Comparison of ENCODE assay signal across 11 mouse cellular contexts in the genomic region with DNA sequence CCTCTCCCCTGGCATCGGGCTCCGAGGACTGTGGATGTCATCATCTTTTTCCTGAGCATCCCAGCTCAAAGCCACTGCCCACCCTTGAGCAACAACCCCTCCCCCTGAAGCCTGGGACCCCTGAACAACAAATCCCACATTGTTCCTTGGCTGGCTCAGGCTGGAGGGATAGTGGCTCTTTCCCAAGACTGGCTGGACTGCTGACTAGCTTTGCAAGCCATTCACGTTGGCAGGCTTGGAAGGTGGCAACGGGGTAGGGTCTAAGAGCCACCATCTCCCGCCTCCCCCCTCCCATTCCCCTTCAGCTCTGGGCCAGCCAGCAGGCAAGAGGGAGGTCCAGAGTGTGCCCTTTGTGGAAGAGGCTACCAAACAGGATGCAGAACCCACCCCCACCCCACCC. TPM values are rescaled to one million over a fixed set of nuclear protein-coding genes. Genes with fewer than 3 reads are reported as not detected.
DNase-seq lines count a peak whose midpoint lies in the region; ATAC-seq and TF ChIP-seq lines count a peak whose summit lies in the region.
"Had no signal": no experiment of that assay in that cellular context is flagged by ENCODE, and none has a peak within 500 bp of the region (broad histone marks: within the 10 kb centered on the region; RNA-seq: fewer than 3 reads in every experiment).

No protein-coding gene starts in this region.

- 0 out of 2 replicates have a peak, but pooled peaks cover 3% of the 10 kb centered on the region for H3K4me1 ChIP-seq in neural tube, embryonic 11.5 days (ENCODE audit: control insufficient read depth, insufficient read depth, low read length)
- H3K4me1 ChIP-seq in forebrain, embryonic 16.5 days (replicated peaks; ENCODE audit: control insufficient read depth, insufficient read depth, low read length) = peaks cover 22% of the 10 kb centered on the region
- peaks cover 9% of the 10 kb centered on the region for H3K4me1 ChIP-seq in neural tube, embryonic 14.5 days (ENCODE audit: control insufficient read depth, insufficient read depth, low read length)

- H3K9me3 ChIP-seq in neural tube, embryonic 11.5 days (ENCODE audit: control insufficient read depth, low read length) = no peaks in the 10 kb centered on the region
- H3K9me3 ChIP-seq in forebrain, embryonic 16.5 days (ENCODE audit: control insufficient read depth, low read length) = no peaks in the 10 kb centered on the region
- H3K9me3 ChIP-seq in neural tube, embryonic 14.5 days (ENCODE audit: control insufficient read depth, low read length) = no peaks in the 10 kb centered on the region
- H3K9me3 ChIP-seq: heart, embryonic 13.5 days had no signal

- ATAC-seq in neural tube, embryonic 11.5 days (ENCODE audit: insufficient read depth, low FRiP score, low TSS enrichment) = peak; percentile 29; the same call in 1 of the 2 replicates
- ATAC-seq in forebrain, embryonic 16.5 days = peak; percentile 75
- peak; percentile 64 for ATAC-seq in neural tube, embryonic 14.5 days (ENCODE audit: low read depth)
- no peak for ATAC-seq in monocyte, adult 5-6 weeks (replicated peaks; ENCODE audit: insufficient number of reproducible peaks, low FRiP score, low TSS enrichment, poor library complexity, severe bottlenecking)

- no peak overlapping the region for H3K9ac ChIP-seq in neural tube, embryonic 11.5 days (ENCODE audit: low read length)
- no peak overlapping the region for H3K9ac ChIP-seq in forebrain, embryonic 16.5 days (replicated peaks; ENCODE audit: low read depth, low read length)
- H3K9ac ChIP-seq in neural tube, embryonic 14.5 days (replicated peaks; ENCODE audit: low read depth, low read length) = no peak overlapping the region
- H3K9ac ChIP-seq: heart, embryonic 13.5 days had no signal

- intact Hi-C loops in left cerebral cortex, postnatal 14 days (cut with DNase I) = no loop called here
- intact Hi-C loops in gastrocnemius, adult 2 months (cut with DNase I) = no loop called here

- H3K4me3 ChIP-seq in neural tube, embryonic 11.5 days (ENCODE audit: low read depth, low read length) = no peak overlapping the region
- no peak overlapping the region for H3K4me3 ChIP-seq in forebrain, embryonic 16.5 days (replicated peaks; ENCODE audit: low read length)
- no peak overlapping the region for H3K4me3 ChIP-seq in neural tube, embryonic 14.5 days (ENCODE audit: low read depth, low read length)
- no peak overlapping the region for H3K4me3 ChIP-seq in gastrocnemius, adult 2 months
- H3K4me3 ChIP-seq: erythroblast, embryonic 14.5 days; heart, embryonic 13.5 days had no signal

- DNase-seq in neural tube, embryonic 11.5 days (ENCODE audit: low spot score) = no peak
- no peak for DNase-seq in neural tube, embryonic 10.5 days (ENCODE audit: extremely low spot score, low spot score)
- DNase-seq in left cerebral cortex, postnatal 14 days (ENCODE audit: low spot score in 2 of 2) = peak; percentile 63 to 77
- no peak for DNase-seq in gastrocnemius, adult 8-10 months (ENCODE audit: low spot score in 2 of 2)
- no peak for DNase-seq in gastrocnemius, adult 2 months
- DNase-seq: thymus, postnatal 36 days had no signal

- no peak overlapping the region for H3K27ac ChIP-seq in neural tube, embryonic 11.5 days (ENCODE audit: low read depth, low read length)
- H3K27ac ChIP-seq in forebrain, embryonic 16.5 days (ENCODE audit: low read length) = peak overlapping the region; percentile 60
- peak overlapping the region; percentile 70 for H3K27ac ChIP-seq in neural tube, embryonic 14.5 days (ENCODE audit: low read depth, low read length)
- no peak overlapping the region; the same call in 1 of the 2 replicates for H3K27ac ChIP-seq in gastrocnemius, adult 2 months
- H3K27ac ChIP-seq: heart, embryonic 13.5 days had no signal

- H3K27me3 ChIP-seq in neural tube, embryonic 11.5 days (ENCODE audit: control insufficient read depth, insufficient read depth, low read length) = no peaks in the 10 kb centered on the region
- no peaks in the 10 kb centered on the region for H3K27me3 ChIP-seq in forebrain, embryonic 16.5 days (replicated peaks; ENCODE audit: control insufficient read depth, insufficient read depth, low read length)
- H3K27me3 ChIP-seq in neural tube, embryonic 14.5 days (ENCODE audit: control insufficient read depth, insufficient read depth, low read length) = no peaks in the 10 kb centered on the region

- H3K4me2 ChIP-seq in neural tube, embryonic 11.5 days (ENCODE audit: low read depth) = no peak overlapping the region
- no peak overlapping the region for H3K4me2 ChIP-seq in forebrain, embryonic 16.5 days (ENCODE audit: low read length)
- no peak overlapping the region for H3K4me2 ChIP-seq in neural tube, embryonic 14.5 days (ENCODE audit: low read depth, low read length)
- H3K4me2 ChIP-seq: heart, embryonic 13.5 days had no signal

- H3K36me3 ChIP-seq in neural tube, embryonic 11.5 days (ENCODE audit: control insufficient read depth, insufficient read depth, low read length) = peaks cover 3% of the 10 kb centered on the region; the same call in 1 of the 2 replicates
- H3K36me3 ChIP-seq in forebrain, embryonic 16.5 days (ENCODE audit: control insufficient read depth, insufficient read depth) = peaks cover 10% of the 10 kb centered on the region; the same call in 1 of the 2 replicates
- peaks cover 16% of the 10 kb centered on the region for H3K36me3 ChIP-seq in neural tube, embryonic 14.5 days (ENCODE audit: control insufficient read depth, insufficient read depth, low read length)

- WGBS in neural tube, embryonic 11.5 days = 66% methylated on average over 5 of the region's 5 CpGs
- 10% methylated on average over 5 of the region's 5 CpGs for WGBS in forebrain, embryonic 16.5 days
- 51% methylated on average over 5 of the region's 5 CpGs for WGBS in neural tube, embryonic 14.5 days

- no peak for TF ChIP-seq CTCF in gastrocnemius, adult 2 months (IDR thresholded peaks at IDR 0.05)

RNA-seq across cellular contexts. Expression of a gene that starts 8.8 kb away (rescaled TPM):
- not detected in 2 replicates for polyA plus RNA-seq in neural tube, embryonic 11.5 days (2014; fragmentation: Nextera tagmentation; extraction: Ambion mirVana)
- 0.24 and 0.48 TPM in 2 replicates for polyA plus RNA-seq in forebrain, embryonic 16.5 days (2015; fragmentation: Nextera tagmentation; extraction: Ambion mirVana)
- 100 to 1,000 TPM; 148 to 163 TPM for total RNA-seq in left cerebral cortex, postnatal 14 days (2021)
- 0.94 and 0.95 TPM in 2 replicates for polyA plus RNA-seq in neural tube, embryonic 14.5 days (2014; fragmentation: Nextera tagmentation; extraction: Ambion mirVana)
- total RNA-seq in gastrocnemius, adult 8-10 months (2022) = under 1 TPM; 0.15 to 0.36 (median 0.27) TPM
- under 1 TPM; 0.38 to 0.56 TPM for total RNA-seq in gastrocnemius, adult 2 months (2021)
- not detected in 3 replicates for total RNA-seq in monocyte, adult 5-6 weeks (2017)
- polyA plus RNA-seq: erythroblast, embryonic 14.5 days; heart, embryonic 13.5 days had no signal

RNA-seq across cellular contexts. Expression of a gene that starts 12.0 kb away (rescaled TPM):
- polyA plus RNA-seq in neural tube, embryonic 11.5 days (2014; fragmentation: Nextera tagmentation; extraction: Ambion mirVana) = 104 and 111 TPM in 2 replicates
- polyA plus RNA-seq in forebrain, embryonic 16.5 days (2015; fragmentation: Nextera tagmentation; extraction: Ambion mirVana) = 323 and 336 TPM in 2 replicates
- total RNA-seq in left cerebral cortex, postnatal 14 days (2021) = 100 to 1,000 TPM; 329 to 359 TPM
- 335 and 370 TPM in 2 replicates for polyA plus RNA-seq in neural tube, embryonic 14.5 days (2014; fragmentation: Nextera tagmentation; extraction: Ambion mirVana)
- 10 to 100 TPM; 16.6 to 19.3 (median 18.0) TPM for total RNA-seq in gastrocnemius, adult 8-10 months (2022)
- total RNA-seq in gastrocnemius, adult 2 months (2021) = 10 to 100 TPM; 16.5 to 17.8 TPM
- 52.6 to 85.7 TPM (median 55.1 TPM) in 3 replicates for total RNA-seq in monocyte, adult 5-6 weeks (2017)

RNA-seq across cellular contexts. Expression of a gene that starts 26.1 kb away (rescaled TPM):
- polyA plus RNA-seq in neural tube, embryonic 11.5 days (2014; fragmentation: Nextera tagmentation; extraction: Ambion mirVana) = 1.6 and 1.7 TPM in 2 replicates
- polyA plus RNA-seq in forebrain, embryonic 16.5 days (2015; fragmentation: Nextera tagmentation; extraction: Ambion mirVana) = 0.24 and 0.27 TPM in 2 replicates
- under 1 TPM in 1 of 2 experiments, not detected in 1; 0.19 TPM for total RNA-seq in left cerebral cortex, postnatal 14 days (2021)
- polyA plus RNA-seq in neural tube, embryonic 14.5 days (2014; fragmentation: Nextera tagmentation; extraction: Ambion mirVana) = 0.15 and 0.58 TPM in 2 replicates
- under 1 TPM; 0.12 to 0.22 (median 0.15) TPM for total RNA-seq in gastrocnemius, adult 8-10 months (2022)
- under 1 TPM in 1 of 2 experiments, not detected in 1; 0.17 TPM for total RNA-seq in gastrocnemius, adult 2 months (2021)
- total RNA-seq in monocyte, adult 5-6 weeks (2017) = 25.1 to 87.0 TPM (median 26.0 TPM) in 3 replicates

RNA-seq across cellular contexts. Expression of a gene that starts 53.6 kb away (rescaled TPM):
- 0.41 and 0.52 TPM in 2 replicates for polyA plus RNA-seq in neural tube, embryonic 11.5 days (2014; fragmentation: Nextera tagmentation; extraction: Ambion mirVana)
- polyA plus RNA-seq in forebrain, embryonic 16.5 days (2015; fragmentation: Nextera tagmentation; extraction: Ambion mirVana) = 0.53 and 0.60 TPM in 2 replicates
- 1 to 10 TPM; 2.7 TPM for total RNA-seq in left cerebral cortex, postnatal 14 days (2021)
- polyA plus RNA-seq in neural tube, embryonic 14.5 days (2014; fragmentation: Nextera tagmentation; extraction: Ambion mirVana) = 1.4 TPM in 2 replicates
- total RNA-seq in gastrocnemius, adult 8-10 months (2022) = under 1 TPM; 0.11 to 0.19 (median 0.17) TPM
- under 1 TPM; 0.08 to 0.86 TPM for total RNA-seq in gastrocnemius, adult 2 months (2021)
- 0.10 to 0.32 TPM in 2 of 3 replicates, not detected in the other for total RNA-seq in monocyte, adult 5-6 weeks (2017)
- polyA plus RNA-seq: erythroblast, embryonic 14.5 days had no signal

Comparison
In these comparisons a context has a peak if more than half of its experiments do, and no peak if none do; other contexts are left out.
1. H3K27ac ChIP-seq: peak in forebrain, embryonic 16.5 days (single experiment) and neural tube, embryonic 14.5 days (single experiment); none in neural tube, embryonic 11.5 days (single experiment) and gastrocnemius, adult 2 months (single experiment).
2. DNase-seq: peak in left cerebral cortex, postnatal 14 days (2 of 2); none in neural tube, embryonic 11.5 days (single experiment), neural tube, embryonic 10.5 days (single experiment), gastrocnemius, adult 8-10 months (0 of 2) and gastrocnemius, adult 2 months (single experiment).
3. RNA of a gene that starts 8.8 kb away (total RNA-seq): 148 to 163 TPM in left cerebral cortex, postnatal 14 days; 0.38 to 0.56 TPM in gastrocnemius, adult 2 months, 0.15 to 0.36 TPM in gastrocnemius, adult 8-10 months and not detected in monocyte, adult 5-6 weeks; every median in the first group is over 10 times any median in the second.
4. RNA of a gene that starts 26.1 kb away (total RNA-seq): 25.1 to 87.0 TPM in monocyte, adult 5-6 weeks; 0.19 TPM in left cerebral cortex, postnatal 14 days, 0.12 to 0.22 TPM in gastrocnemius, adult 8-10 months and 0.17 TPM in gastrocnemius, adult 2 months; every median in the first group is over 10 times any median in the second.